ENCODE assay signal across 8 mouse cellular contexts in genomic region chr17:86167320-86168230, GRCm38 (mm10). TPM values are rescaled to one million over a fixed set of nuclear protein-coding genes. Genes with fewer than 3 reads are reported as not detected.
DNase-seq lines count a peak whose midpoint lies in the region; ATAC-seq and TF ChIP-seq lines count a peak whose summit lies in the region.

Gene Prkce, plus strand, starts transcription at chr17:86167785.

- no peaks in the 10 kb centered on the region for H3K36me3 ChIP-seq in hindbrain, embryonic 14.5 days (replicated peaks; ENCODE audit: control insufficient read depth, insufficient read depth)

- peak; percentile 82 for ATAC-seq in hindbrain, embryonic 14.5 days (ENCODE audit: low FRiP score)
- ATAC-seq in megakaryocyte, adult 5-6 weeks (ENCODE audit: poor library complexity, severe bottlenecking) = peak; percentile 64

- no peaks in the 10 kb centered on the region for H3K9me3 ChIP-seq in hindbrain, embryonic 14.5 days (ENCODE audit: control insufficient read depth, low read length)

- peak within 1 kb of the TSS; percentile 90 for H3K27ac ChIP-seq in hindbrain, embryonic 14.5 days
- H3K27ac ChIP-seq in left cerebral cortex, adult 2 months = peak within 1 kb of the TSS; percentile 95

- H3K4me3 ChIP-seq in hindbrain, embryonic 14.5 days (replicated peaks; ENCODE audit: low read length) = peak within 1 kb of the TSS; percentile 77
- peak within 1 kb of the TSS; percentile 74 for H3K4me3 ChIP-seq in left cerebral cortex, adult 2 months

- peaks cover 25% of the 10 kb centered on the region for H3K4me1 ChIP-seq in hindbrain, embryonic 14.5 days (replicated peaks; ENCODE audit: control insufficient read depth, insufficient read depth, low read length)

- H3K9ac ChIP-seq in hindbrain, embryonic 14.5 days = peak within 1 kb of the TSS; percentile 85

- peak within 1 kb of the TSS; percentile 78 for H3K4me2 ChIP-seq in hindbrain, embryonic 14.5 days (replicated peaks)

- under 1% methylated on average over 106 of the region's 115 CpGs for WGBS in hindbrain, embryonic 14.5 days

- DNase-seq in T-cell, adult 2 months (ENCODE audit: low spot score) = peak; percentile 84
- peak; percentile 87 to 90 for DNase-seq in cerebellum, postnatal 25 days
- DNase-seq in frontal cortex, postnatal 25 days (ENCODE audit: low spot score in 2 of 2) = peak; percentile 58 to 66
- peak; percentile 91 for DNase-seq in hindbrain, embryonic 14.5 days (ENCODE audit: low spot score)
- peak; percentile 79 for DNase-seq in left cerebral cortex, adult 2 months (ENCODE audit: extremely low spot score in 1 of 2, low spot score in 2 of 2)
- peak; percentile 79 for DNase-seq in right cerebral cortex, adult 18-20 months
- peak; percentile 75 for DNase-seq in urinary bladder, adult 2 months (ENCODE audit: low spot score)

- intact Hi-C loops in left cerebral cortex, adult 2 months (cut with DNase I) = loop anchor here (1.0 to 5.0 kb wide), 4 partner anchors 47 to 180 kb away; no protein-coding TSS in a partner anchor

- no peaks in the 10 kb centered on the region for H3K27me3 ChIP-seq in hindbrain, embryonic 14.5 days (ENCODE audit: control insufficient read depth, insufficient read depth, low read length)

- TF ChIP-seq CTCF in left cerebral cortex, adult 2 months (IDR thresholded peaks at IDR 0.05) = peak; percentile 14

RNA-seq across cellular contexts. Expression of gene Prkce, which starts in this region (rescaled TPM):
- 38.7 and 43.5 TPM in 2 replicates for polyA plus RNA-seq in hindbrain, embryonic 14.5 days (2014; fragmentation: Nextera tagmentation; extraction: Ambion mirVana)
- 100 to 1,000 TPM; 277 to 284 TPM for total RNA-seq in left cerebral cortex, adult 2 months (2021)
- total RNA-seq in megakaryocyte, adult 5-6 weeks (2015) = 7.3 and 8.1 TPM in 2 replicates
- total RNA-seq in megakaryocyte, adult 5-6 weeks (2017) = 3.5 and 13.3 TPM in 2 replicates
- polyA plus RNA-seq in urinary bladder, adult 2 months (2012; rRNA removed) = 5.8 and 9.3 TPM in 2 replicates

Comparison
In these comparisons a context has a peak if more than half of its experiments do, and no peak if none do; other contexts are left out.
1. Peak in every context shown above with its lines: DNase-seq, ATAC-seq, H3K4me3 ChIP-seq and H3K27ac ChIP-seq.
2. RNA of gene Prkce (total RNA-seq): 277 to 284 TPM in left cerebral cortex, adult 2 months; 3.5 to 13.3 TPM in megakaryocyte, adult 5-6 weeks; every median in the first group is over 10 times any median in the second.